Mouse (Mus musculus): Measurements from ENCODE around the gene Sprr2a3.
"Not testable (repeated sequence)": the region's sequence is repeated elsewhere in the genome, so short reads cannot be mapped to it uniquely, and the experiment has no call there.

Gene Sprr2a3

DNA sequence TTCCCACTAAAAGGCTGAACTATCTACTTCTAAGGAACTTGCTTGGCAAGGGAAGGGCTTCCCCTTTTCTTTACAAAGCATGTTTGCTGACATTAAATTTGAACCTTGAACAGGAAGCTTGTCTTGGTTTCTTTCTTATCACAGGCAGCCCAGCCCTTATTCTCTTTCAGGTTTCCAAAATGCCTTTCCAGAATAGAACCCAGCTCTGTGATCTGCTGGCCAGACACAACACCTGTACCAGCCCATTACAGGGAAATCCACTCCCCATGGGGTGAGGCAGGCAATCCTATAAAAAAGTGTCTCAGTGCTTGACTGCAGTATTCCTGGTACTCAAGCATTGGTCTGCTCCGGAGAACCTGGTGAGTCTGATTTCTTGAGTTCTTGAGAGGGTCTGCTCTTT is at the start of gene Sprr2a3:
Sprr2a3 (plus strand) TSS at position 317 of the 400 bp plus-strand sequence.
- not testable (repeated sequence) for DNase-seq (ENCODE audit: low read depth, low spot score)

DNA sequence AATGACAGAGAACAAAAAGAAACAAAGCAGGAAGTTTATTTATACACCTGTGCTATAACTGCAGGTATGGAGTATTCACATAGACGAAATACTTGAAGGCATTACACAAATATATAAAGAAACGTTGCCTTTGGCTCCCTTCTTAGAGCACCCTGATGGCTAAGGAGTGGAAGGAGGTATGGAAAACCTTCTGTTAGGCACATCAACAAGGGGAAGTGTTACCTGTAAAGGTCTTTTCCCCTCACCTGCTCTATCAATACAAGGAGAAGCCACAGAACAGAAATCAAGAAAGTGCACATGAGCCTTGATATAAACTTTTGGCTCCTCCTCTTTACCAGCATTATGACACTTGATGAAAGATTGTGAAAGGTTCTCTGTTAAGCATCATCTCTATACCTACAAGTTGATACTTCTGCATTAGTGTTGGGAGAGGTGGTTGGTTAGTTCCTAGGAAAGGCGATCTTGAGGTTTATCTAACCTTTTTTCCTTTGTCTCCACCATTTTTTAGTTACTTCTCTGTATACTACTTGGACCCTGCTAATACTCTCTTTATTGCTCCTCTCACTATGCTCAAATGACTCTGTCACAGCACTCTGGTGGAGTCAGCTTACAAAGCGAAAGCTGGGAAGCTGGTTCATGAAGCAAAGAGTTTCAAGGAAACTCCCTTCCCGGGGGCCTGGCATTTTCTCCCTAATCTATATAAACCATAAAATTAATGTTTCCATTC is 48.6 kb upstream of the Sprr2a3 start:
- DNase-seq (ENCODE audit: low read depth, low spot score), result not testable (repeated sequence)

DNA sequence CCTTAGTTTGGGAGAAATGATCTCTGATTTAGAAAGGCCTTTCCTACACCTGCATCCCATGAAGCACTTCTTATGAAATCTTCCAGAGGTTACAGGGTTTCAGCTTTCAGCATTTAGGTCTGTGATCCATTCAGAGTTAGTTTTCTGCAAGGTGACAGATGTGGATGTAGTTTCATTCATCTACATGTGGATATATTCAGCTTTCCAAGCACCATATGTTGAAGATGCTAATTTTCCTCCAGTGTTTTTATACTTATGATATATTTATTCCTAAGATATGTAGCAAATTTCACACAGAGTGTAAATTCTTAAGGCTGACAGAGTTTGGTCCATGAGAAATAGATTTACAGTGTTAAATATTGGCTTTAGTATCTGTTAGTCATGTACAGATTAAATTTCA is 46.5 kb upstream of the Sprr2a3 start:
- DNase-seq (ENCODE audit: low read depth, low spot score), result not testable (repeated sequence)

DNA sequence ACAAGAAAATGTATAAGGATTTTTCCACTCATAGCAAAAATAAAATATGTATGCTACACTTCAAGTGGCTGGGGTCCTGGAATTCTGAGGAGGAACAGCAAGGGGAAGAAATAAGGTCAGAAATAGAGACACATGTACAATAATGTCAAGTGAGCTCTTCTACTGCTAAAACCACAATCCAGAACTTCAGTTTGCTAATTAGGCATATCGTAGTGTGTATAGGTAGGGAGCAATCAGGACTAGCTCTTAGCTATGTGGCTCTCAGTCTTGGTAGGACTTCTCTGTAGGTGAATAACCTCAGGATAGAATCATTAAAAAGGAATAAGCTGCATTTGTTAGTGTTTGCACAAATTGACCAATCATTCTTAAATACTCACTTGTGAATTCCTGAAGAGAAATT is 46.0 kb upstream of the Sprr2a3 start:
- DNase-seq (ENCODE audit: low read depth, low spot score), result not testable (repeated sequence)

DNA sequence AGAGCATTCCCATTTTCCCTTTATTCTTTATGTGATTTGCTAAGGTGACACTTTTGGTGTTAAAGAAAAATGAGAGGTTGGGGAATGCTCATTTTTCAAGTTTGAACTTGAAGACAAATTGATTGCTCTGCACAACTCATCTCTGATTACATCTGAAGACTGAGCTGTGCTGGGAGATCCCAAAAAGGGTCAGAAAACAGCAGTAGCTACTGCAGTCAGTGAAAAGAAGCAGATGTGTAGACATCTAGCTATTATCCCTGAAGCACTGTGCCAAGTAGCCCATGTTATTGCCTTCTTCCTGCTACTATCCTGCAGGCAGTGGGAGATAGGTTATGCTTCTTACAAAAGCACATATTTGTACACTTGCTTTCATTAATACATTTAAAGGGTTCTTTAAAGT is 40.4 kb upstream of the Sprr2a3 start:
- DNase-seq (ENCODE audit: low read depth, low spot score), result not testable (repeated sequence)

DNA sequence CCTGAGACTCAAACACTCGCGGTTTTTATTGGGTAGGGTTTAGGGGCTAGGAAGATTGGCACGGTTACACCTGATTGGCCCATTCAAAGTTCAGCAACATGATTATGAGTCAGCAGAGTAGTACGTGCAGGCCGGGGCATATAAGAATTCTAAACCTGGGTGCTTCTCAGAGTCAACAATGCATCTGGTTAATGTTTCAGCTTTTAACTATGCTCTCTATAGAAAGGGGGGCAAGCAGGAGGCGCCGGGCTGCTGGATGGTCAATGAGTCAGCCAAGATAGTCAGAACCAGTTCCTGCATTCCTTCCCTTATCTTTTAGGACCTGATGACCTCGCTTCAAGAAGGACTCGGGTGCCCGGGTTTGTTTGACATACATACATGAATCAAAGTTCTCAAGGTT is 39.0 kb upstream of the Sprr2a3 start:
- not testable (repeated sequence) for DNase-seq (ENCODE audit: low read depth, low spot score)

DNA sequence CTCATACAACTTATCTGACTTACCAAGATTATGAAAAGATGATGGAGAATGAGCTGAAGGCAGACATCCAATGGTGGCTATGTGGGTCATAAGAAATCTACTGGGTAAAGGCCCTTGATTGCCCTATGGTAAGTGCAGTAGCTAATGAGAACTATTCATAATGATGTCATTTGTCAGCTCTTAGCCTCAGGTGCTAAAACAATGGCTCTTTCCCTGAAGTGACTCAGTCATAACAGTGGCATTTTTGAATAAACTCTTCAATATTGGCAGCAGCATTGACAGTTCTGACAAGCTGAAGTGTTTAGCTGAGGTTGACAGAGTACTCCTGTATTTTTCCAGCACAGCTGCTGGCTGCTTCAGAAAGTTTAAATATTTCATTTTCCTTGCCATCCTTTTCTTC is 36.7 kb upstream of the Sprr2a3 start:
- DNase-seq (ENCODE audit: low read depth, low spot score), result not testable (repeated sequence)

DNA sequence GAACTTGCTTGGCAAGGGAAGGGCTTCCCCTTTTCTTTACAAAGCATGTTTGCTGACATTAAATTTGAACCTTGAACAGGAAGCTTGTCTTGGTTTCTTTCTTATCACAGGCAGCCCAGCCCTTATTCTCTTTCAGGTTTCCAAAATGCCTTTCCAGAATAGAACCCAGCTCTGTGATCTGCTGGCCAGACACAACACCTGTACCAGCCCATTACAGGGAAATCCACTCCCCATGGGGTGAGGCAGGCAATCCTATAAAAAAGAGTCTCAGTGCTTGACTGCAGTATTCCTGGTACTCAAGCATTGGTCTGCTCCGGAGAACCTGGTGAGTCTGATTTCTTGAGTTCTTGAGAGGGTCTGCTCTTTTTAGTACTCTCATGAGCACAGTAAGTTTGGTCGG is 34.8 kb upstream of the Sprr2a3 start:
- DNase-seq (ENCODE audit: low read depth, low spot score), result not testable (repeated sequence)

DNA sequence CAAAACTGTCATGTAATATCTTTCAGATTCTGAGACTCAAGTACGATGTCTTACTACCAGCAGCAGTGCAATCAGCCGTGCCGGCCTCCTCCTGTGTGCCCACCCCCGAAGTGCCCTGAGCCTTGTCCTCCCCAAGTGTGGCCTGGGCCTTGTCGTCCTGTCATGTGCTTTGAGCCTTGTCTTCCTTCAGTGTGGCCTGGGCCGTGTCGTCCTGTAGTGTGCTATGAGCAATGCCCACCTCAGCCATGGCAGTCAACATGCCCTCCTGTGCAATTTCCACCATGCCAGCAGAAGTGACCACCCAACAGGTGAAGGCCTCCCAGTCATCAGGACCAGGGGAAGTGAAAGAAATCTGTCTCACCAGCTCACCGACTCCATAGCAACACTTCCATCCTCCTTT is 31.4 kb upstream of the Sprr2a3 start:
- not testable (repeated sequence) for DNase-seq (ENCODE audit: low read depth, low spot score)

DNA sequence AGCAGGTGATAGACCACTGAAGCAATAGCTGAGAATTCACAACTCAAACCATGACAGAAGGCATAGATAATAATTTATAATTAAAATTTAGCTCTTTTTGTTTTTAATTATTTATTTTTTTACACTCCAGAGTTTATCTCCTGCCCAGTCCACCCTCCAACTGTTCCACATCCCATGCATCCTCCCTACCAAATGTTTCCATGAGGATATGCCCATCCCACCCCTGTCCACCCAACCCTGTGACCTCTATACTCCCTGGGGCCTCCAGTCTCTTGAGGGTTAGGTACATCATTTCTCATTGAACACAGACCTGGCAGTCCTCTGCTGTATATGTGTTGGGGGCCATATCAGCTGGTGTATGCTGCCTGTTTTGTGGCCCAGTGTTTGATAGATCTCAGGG is 26.7 kb upstream of the Sprr2a3 start:
- not testable (repeated sequence) for DNase-seq (ENCODE audit: low read depth, low spot score)

DNA sequence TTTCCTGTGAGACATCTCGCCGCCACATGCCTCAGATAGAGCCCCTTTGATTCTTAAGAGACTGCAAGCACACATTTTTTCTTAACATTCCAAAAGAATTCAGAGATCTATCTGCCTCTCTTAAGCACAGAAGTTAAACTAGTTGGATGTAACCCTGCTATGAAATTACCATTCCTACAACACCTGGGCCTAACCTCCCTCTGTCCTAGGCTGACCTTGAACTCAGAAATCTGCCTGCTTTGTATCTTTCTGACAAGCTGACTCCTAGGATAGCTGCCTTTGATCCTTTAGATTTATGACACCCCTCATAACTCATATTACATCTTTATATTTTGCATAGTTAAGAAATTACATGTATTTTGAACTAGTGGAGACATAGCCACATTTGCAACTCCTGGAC is 21.8 kb upstream of the Sprr2a3 start:
- not testable (repeated sequence) for DNase-seq (ENCODE audit: low read depth, low spot score)

DNA sequence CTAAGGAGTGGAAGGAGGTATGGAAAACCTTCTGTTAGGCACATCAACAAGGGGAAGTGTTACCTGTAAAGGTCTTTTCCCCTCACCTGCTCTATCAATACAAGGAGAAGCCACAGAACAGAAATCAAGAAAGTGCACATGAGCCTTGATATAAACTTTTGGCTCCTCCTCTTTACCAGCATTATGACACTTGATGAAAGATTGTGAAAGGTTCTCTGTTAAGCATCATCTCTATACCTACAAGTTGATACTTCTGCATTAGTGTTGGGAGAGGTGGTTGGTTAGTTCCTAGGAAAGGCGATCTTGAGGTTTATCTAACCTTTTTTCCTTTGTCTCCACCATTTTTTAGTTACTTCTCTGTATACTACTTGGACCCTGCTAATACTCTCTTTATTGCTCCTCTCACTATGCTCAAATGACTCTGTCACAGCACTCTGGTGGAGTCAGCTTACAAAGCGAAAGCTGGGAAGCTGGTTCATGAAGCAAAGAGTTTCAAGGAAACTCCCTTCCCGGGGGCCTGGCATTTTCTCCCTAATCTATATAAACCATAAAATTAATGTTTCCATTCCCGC is 13.7 kb upstream of the Sprr2a3 start:
- not testable (repeated sequence) for DNase-seq (ENCODE audit: low read depth, low spot score)

DNA sequence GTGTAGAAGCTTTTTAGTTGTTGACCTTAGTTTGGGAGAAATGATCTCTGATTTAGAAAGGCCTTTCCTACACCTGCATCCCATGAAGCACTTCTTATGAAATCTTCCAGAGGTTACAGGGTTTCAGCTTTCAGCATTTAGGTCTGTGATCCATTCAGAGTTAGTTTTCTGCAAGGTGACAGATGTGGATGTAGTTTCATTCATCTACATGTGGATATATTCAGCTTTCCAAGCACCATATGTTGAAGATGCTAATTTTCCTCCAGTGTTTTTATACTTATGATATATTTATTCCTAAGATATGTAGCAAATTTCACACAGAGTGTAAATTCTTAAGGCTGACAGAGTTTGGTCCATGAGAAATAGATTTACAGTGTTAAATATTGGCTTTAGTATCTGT is 11.7 kb upstream of the Sprr2a3 start:
- not testable (repeated sequence) for DNase-seq (ENCODE audit: low read depth, low spot score)

DNA sequence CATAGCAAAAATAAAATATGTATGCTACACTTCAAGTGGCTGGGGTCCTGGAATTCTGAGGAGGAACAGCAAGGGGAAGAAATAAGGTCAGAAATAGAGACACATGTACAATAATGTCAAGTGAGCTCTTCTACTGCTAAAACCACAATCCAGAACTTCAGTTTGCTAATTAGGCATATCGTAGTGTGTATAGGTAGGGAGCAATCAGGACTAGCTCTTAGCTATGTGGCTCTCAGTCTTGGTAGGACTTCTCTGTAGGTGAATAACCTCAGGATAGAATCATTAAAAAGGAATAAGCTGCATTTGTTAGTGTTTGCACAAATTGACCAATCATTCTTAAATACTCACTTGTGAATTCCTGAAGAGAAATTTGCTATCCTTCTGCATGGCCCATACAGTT is 11.2 kb upstream of the Sprr2a3 start:
- DNase-seq (ENCODE audit: low read depth, low spot score), result not testable (repeated sequence)

DNA sequence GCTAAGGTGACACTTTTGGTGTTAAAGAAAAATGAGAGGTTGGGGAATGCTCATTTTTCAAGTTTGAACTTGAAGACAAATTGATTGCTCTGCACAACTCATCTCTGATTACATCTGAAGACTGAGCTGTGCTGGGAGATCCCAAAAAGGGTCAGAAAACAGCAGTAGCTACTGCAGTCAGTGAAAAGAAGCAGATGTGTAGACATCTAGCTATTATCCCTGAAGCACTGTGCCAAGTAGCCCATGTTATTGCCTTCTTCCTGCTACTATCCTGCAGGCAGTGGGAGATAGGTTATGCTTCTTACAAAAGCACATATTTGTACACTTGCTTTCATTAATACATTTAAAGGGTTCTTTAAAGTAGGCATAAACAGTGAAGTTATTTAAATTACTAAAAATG is 5.6 kb upstream of the Sprr2a3 start:
- DNase-seq (ENCODE audit: low read depth, low spot score), result not testable (repeated sequence)

DNA sequence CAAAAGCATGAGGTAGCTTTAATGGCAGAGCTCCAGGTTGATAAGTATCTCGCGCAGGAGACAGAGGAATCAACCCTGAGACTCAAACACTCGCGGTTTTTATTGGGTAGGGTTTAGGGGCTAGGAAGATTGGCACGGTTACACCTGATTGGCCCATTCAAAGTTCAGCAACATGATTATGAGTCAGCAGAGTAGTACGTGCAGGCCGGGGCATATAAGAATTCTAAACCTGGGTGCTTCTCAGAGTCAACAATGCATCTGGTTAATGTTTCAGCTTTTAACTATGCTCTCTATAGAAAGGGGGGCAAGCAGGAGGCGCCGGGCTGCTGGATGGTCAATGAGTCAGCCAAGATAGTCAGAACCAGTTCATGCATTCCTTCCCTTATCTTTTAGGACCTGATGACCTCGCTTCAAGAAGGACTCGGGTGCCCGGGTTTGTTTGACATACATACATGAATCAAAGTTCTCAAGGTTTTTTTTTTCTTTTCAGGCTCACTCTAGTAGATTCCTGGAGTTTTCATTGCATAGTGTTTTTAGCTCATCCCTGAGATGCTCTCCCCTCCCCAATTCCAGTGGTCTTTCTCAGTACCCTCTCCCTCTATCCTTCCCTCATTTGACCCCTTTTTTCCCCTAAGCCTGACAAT is 4.1 kb upstream of the Sprr2a3 start:
- not testable (repeated sequence) for DNase-seq (ENCODE audit: low read depth, low spot score)

DNA sequence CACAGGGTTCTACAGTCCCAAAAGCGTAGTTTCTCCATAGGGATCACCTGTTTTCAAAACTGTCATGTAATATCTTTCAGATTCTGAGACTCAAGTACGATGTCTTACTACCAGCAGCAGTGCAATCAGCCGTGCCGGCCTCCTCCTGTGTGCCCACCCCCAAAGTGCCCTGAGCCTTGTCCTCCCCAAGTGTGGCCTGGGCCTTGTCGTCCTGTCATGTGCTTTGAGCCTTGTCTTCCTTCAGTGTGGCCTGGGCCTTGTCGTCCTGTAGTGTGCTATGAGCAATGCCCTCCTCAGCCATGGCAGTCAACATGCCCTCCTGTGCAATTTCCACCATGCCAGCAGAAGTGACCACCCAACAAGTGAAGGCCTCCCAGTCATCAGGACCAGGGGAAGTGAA is 3.3 kb downstream of the Sprr2a3 start:
- not testable (repeated sequence) for DNase-seq (ENCODE audit: low read depth, low spot score)

DNA sequence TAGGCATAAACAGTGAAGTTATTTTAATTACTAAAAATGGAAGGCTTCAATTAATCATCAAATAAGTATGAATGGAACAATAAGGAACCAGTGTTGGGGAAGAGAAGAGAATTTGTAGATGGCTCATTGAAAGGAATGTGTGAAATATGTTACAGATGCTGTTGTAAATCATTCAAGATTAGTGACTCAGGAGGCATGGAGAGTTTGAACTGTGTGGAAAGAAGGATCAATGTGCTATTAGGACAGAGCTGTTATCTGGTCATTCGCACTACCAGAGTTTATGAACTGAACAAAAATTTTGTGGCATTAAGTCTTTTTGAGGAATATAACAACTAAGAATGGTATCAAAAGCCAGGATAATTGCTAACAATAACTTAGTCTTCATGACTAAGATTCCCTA is 22.2 kb downstream of the Sprr2a3 start:
- DNase-seq (ENCODE audit: low read depth, low spot score), result peak; percentile 10

DNA sequence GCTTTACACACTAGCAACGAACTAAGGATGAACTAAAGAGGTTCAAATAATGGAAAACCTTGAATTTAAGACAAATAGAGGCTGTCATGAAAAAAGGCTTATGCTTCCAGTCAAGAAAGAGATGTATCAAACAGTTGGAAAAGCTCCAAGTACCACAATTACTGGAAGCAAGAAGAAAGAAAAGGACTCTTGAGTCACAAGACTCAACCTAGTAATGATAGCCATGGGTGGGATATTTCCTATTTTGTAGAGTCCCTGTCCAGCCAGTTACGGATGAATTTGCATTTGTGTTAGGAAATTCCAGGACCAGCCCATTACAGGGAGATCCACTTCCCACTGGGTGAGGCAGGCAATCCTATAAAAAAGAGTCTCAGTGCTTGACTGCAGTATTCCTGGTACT is 31.1 kb downstream of the Sprr2a3 start, which contains the start of gene Sprr2b:
Sprr2b (plus strand) TSS at position 301 of the 400 bp plus-strand sequence.
- no peak for DNase-seq (ENCODE audit: low read depth, low spot score)

DNA sequence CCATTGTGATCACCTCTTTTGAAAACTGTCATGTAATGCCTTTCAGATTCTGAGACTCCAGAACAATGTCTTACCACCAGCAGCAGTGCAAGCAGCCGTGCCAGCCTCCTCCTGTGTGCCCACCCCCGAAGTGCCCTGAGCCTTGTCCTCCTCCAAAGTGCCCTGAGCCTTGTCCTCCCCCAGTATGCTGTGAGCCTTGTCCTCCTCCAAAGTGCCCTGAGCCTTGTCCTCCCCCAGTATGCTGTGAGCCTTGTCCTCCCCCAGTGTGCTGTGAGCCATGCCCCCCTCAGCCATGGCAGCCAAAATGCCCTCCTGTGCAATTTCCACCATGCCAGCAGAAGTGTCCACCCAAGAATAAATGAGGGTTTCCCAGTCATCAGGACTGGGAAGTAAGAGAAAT is 32.2 kb downstream of the Sprr2a3 start:
- no peak for DNase-seq (ENCODE audit: low read depth, low spot score)

DNA sequence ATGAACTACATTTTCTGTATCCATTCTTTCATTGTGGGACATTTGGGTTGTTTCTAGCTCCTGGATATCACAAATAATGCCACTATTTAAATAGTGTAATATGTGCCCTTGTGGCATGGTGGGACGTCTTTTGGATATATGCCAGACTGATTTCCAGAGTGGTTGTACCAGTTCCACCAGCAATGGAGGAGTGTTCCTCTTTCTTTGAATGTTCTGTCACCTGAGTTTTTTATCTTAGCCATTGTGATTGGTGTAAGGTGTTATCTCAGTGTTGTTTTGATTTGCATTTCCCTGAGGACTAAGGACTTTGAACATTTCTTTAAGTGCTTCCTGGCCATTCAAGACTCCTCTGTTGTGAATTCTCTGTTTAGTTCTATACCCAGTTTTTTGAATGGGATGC is 51.1 kb downstream of the Sprr2a3 start:
- DNase-seq (ENCODE audit: low read depth, low spot score), result no peak

DNA sequence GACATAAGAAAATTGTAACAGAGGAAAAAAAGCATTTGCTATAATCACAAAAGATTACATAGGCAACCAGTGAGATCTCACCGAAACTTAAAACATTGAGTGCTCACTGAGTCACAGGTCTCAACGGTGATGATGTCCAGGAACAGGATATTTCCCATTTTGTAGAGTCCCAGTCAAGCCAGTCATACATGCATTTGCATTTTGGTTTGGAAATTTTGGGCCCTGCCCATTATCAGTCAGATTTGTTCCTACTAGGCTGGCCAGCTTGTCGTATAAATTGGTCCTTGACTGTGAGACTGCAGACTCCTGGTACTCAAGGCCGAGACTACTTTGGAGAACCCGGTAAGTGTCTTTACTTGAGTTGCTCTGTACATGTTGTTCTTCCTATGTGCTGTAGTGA is 53.6 kb downstream of the Sprr2a3 start, which contains the start of gene Sprr2d:
Sprr2d (plus strand) TSS at position 301 of the 400 bp plus-strand sequence.
- no peak for DNase-seq (ENCODE audit: low read depth, low spot score)
